Mouse (Mus musculus) layer of hippocampus, adult 18-20 months (tissue): ENCODE measurements at regions not wholly inside any gene's neighbourhood (a gene's known extent, or its start where the extent isn't known, plus 50 kb on each side); places are given as distances from the start of the nearest gene placed in this dataset.

Experiments
- DNase-seq, 2 experiments: peaks; one replicate each; pipeline ENCODE4 v3.0.0; 2022; ENCODE audit warnings: low spot score in 2 of 2

DNA sequence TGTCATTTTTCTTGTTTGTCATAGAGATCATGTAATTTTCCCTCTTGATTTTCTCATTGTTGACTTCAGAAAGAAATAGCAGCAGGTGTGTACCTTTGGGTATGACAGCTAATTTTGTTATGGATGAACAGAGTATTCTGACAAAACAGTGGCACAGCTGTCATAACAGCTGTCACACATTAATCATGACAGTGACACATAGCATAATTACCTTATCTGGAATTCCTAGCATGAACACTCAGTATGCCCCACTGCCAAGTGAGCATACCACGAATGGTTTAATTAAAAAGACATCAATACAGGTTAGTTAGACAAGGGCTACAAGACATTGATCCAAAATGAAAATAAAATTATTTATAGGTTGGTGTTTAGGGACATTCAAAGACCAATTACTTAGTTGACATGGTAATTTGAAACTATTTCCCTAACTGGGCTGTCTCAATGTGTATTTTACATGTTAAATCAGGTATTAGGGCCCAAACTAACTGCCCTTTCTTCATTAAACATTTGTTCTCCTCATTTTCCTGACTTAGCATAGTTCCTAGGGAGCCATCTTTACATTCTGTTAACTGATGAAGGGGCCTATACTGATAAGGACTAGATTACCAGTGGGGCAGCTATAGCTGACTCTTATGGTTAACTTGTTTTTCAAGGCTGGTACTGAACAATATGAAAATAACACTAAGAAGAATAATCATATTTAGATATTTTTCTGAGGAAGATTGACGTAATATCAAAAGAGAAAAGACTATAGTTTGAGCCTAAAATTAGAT lies 52.2 kb downstream of the Aldoart1 start:
- peak in 1 of 2 experiments; percentile 9 for DNase-seq

DNA sequence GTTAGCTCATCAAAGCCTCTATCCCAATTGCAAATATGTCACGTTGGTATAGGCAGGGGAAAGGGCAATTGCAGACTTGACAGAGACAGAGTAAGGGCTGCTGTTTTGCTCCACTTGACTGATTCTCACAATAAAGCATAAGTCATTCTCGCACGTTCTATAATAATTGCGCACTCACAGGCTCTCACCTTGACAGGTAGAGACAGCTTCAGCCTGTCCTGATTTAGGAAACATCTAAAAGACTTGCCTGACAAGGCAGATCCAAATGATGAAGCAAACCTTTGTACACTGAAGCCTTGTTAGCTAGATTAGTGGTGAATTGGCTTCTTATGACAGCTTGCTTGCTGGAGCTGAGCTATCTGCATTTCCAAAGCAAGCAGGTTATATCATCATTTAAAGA lies 52.9 kb downstream of the Aldoart1 start:
- no peak for DNase-seq

- DNase-seq = no peak
Measured at GRCm38 (mm10) chr4:72788796-72789195, 63.6 kb downstream of the Aldoart1 start.

- DNase-seq = no peak
Measured at GRCm38 (mm10) chr4:72766896-72767295, 85.5 kb downstream of the Aldoart1 start.

DNA sequence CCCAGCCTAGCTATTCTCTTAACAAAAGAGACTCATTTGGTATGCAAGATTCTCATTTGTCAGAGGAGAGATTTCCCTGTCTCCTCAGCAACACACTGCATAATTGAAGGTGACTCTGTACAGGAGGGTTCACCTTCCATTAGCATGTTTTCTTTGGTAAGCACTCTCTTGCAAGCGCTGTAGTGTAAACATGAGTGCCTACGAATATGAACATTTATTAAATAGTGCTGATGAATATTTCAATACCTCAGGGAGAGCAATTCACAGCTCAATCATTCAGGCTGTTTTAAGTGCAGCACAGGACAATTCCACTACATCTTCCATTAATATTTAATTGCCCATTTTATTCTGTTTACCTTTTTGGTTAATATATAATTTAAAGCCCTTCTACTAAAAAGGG lies 86.0 kb downstream of the Aldoart1 start:
- DNase-seq = no peak
